Mouse (Mus musculus) heart, adult 9 months (tissue): ENCODE results near the gene B4gat1.

Experiments
- DNase-seq, 2 experiments: peaks; one replicate each; pipeline ENCODE4 v3.0.0; 2022; ENCODE audit warnings: low spot score in 2 of 2

B4gat1 gene

DNA sequence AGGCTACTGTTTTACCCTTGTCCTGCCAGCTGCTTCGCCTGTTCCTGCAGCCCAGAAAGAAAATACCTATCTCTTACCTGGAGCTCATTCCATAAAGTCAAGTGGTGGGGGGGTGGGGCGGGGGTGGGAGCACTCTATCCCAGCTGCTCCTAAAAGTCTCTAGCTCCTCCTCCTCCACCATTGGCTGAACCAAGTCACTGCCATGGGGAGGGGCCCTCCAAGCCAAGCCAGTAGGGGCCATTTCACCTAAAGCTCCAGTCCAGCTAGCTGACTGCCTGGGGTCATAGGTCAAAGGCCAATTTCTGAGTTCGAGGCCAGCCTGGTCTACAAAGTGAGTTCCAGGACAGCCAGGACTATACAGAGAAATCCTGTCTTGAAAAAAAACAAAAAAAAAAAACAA lies 5.9 kb upstream of the B4gat1 start:
- DNase-seq, result no peak

- DNase-seq, result no peak
Measured at GRCm38 (mm10) chr19:5036577-5036976, 2.0 kb upstream of the B4gat1 start.

DNA sequence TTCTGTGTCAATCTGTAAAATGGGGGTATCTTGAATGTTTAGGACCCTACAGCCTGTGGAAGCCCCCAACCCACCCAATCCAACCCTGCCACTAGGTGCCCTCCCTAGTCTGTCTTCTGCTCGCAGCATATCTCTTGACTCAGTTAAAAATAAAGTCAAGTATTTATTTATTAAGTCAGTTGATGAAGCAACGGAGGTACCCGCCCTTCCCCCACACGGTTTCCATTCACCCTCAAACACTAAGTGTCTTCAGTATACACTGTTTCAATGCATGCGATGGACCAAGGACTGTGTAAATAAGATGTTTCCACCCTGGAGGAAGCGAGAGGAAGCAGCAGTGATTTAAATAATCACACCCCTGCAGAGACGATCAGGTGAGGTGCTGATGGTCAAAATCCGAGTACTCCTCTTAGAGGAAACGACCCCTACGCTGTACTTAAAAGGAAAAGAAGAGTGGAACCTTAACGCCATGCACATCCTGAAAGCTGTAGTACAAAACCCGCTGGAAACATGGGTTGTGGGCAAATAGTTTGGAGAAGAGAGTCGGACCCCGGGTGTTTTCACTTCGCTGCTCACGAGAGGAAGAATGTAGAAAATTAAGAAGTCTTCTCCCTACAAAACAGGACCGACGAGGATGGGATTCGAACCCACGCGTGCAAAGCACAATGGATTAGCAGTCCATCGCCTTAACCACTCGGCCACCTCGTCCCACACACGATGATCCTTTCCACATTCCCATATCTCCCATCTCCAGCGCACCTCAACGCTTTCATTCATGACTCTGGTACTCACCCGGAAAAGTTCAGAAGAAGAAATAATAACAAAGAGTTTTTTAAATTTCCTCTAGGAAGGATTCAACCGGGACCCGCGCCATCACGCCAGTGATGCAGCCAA lies 701 bp upstream of the B4gat1 start:
- DNase-seq, result peak; percentile 63 to 82

- DNase-seq, result no peak
Measured at GRCm38 (mm10) chr19:5039301-5040114, 882 bp downstream of the B4gat1 start.

GRCm38 (mm10) chr19:5040862-5041523 lies 2.4 kb downstream of the B4gat1 start, which contains the start of gene Brms1:
Brms1 (plus strand) TSS chr19:5041354.
- DNase-seq, result peak; percentile 92

DNA sequence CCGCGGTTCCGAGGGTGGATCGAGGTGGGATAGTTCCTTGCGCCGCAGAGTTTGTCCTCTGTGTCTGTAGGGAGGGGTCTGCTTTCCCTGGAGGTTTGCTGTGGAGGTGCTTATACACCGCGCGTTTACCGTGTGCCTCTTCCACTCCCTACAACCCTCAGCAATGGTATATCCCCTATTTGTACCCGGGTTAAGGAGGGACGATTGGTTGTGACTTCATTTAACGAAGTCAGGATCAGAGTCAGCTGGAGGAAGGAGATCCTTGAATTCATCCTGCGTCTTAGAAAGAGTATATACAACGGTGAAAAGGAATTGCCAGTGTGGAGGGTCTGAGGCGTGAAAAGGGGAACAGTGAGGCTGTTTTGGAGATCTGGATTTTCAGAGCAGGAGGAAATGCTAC lies 3.0 kb downstream of the B4gat1 start:
- DNase-seq, result no peak

GRCm38 (mm10) chr19:5045531-5045930 lies 6.9 kb downstream of the B4gat1 start:
- no peak for DNase-seq

GRCm38 (mm10) chr19:5048138-5049056 lies 9.8 kb downstream of the B4gat1 start:
- no peak for DNase-seq

- no peak for DNase-seq
Measured at GRCm38 (mm10) chr19:5049325-5049724, 10.7 kb downstream of the B4gat1 start.

- peak; percentile 71 for DNase-seq
Measured at GRCm38 (mm10) chr19:5050047-5050905, 11.7 kb downstream of the B4gat1 start, which contains the start of gene Rin1. Rin1 (plus strand) TSS chr19:5050481.

DNA sequence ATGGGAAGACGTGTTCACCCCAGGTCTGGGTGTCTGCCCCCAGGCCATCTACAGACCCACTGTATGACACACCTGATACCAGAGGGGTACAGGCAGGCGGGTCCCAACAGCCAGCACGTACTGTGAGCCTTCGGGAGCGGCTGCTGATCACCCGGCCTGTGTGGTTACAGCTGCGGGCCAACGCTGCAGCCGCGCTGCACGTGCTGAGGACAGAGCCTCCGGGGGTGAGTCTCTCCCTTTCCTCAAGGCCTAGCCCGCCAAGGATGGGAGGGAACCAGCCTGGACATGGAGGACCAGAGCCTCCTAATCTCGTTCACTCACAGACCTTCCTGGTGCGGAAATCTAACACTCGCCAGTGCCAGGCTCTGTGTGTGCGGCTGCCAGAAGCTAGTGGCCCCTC lies 12.4 kb downstream of the B4gat1 start:
- DNase-seq, result no peak

DNA sequence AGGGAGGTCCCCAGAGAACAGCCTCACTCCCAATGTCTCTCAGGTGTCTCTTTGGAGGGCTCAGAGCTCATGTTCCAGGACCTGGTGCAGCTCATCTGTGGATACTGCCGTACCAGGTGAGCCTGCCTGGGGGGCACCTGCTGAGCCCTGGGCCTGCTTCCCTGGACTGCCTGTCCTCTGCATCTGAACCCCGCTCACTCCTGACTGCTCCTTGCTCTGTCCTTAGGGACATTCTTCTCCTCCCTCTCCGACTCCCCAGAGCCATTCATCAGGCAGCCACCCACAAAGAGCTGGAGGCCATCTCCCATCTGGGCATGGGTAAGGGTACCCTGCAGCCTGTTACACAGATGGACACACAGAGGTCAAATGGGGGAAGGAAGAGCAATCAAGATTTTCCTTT lies 12.9 kb downstream of the B4gat1 start:
- DNase-seq, result no peak

DNA sequence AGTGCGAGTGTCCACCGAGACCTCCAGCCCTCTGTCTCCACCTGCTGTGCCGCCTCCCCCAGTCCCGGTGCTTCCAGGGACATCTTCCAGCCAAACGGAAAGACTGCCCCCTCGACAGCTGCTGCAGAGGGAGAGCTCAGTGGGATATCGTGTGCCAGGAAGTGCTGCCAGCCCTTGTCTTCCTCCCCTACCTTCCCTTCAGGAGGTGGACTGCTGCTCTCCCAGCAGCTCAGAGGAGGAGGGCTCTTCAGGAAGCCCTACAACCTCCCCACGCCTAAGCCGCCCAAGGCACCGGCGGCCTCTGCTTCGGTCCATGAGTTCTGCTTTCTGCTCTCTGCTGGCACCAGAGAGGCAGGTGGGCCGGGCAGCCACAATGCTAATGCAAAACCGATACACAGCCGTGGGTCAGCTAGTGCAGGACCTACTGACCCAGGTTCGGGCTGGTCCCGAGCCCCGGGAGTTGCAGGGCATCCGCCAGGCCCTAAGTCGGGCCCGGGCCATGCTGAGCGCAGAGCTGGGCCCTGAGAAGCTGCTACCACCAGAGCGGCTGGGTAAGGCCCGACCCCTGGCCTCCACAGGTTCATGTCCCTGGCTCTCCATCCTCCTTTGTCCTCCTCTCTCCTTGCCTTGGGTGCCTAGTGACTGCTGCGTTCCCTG lies 13.7 kb downstream of the B4gat1 start:
- no peak for DNase-seq

GRCm38 (mm10) chr19:5052853-5053252 lies 14.2 kb downstream of the B4gat1 start:
- DNase-seq, result no peak

DNA sequence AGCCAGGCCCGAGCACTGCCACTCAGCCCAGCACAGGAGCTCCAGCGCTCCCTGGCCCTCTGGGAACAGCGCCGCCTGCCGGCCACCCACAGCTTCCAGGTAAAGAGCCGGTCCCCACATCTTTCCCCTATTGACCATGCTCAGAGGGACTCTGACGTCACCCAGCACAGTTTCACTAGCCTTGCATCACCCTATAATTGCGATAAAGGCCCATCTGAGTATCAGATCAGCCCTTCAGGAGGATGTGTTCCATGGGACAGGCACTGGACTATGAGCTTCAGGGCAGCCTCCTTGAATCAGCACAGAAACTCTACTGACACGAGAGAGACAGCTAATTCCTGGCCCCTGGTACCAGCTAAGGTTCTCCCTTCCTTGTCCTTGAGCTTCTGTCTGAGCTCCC lies 15.3 kb downstream of the B4gat1 start:
- DNase-seq, result no peak

DNA sequence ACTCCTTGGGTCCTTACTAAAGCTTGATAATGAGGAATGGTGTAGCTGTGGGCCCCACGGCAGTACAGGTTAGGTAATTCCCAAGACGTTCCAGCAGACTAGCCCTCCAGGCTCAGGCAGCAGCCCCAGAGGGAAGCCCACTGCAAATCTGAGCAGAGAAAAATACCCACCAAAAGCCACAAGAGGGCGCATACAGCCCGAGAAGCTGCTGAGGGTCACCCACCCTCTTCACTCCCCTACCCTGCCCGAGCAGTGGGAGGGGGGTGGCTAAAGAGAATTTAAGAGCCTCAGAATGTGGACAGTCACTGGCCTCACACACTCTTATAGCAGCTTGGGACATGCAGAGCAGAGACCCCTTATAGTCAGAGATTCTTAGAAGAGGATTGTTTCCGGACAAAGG lies 17.6 kb downstream of the B4gat1 start:
- no peak for DNase-seq

DNA sequence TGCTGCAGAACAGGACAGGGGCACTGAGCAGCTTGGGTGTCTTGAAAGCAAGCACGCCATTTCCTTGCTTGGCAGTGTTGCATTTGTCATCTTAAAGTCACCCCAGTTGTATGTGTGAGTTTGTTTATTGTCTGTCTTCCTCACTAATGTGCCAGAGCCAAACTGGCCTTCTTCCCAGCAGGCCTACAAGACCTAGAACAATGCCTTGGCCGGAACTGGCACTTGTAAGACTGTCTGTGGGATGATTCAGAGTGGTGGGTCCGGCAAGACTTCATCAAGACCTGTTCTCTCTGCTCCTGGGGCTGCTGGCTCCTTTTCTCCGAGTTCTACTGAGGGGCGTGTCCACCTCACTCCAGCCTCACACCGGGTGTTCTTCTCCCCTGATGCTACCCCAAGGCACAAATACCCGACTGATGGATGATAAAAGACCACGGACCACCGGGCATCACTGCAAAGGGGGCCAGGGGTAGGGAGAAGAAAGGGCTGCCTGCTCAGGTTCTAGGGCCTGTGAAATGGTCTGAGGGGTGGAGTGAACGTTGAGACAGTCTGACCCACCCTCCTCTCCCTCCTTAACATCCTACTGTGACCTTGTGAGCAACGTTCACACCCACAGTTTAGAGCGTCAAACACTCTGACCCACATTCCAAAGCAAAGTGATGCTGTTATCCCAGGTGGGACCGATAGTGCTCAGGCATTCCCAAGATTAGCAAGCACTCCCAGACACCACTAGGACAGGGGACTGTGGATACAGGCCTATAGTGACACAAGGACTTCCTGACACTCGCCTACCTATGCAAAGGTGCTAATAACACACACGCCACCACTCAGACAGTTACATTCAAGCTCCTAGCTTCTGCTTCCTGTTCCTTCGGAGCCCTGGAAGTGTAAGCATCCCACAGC lies 19.5 kb downstream of the B4gat1 start:
- no peak for DNase-seq
